Mouse (Mus musculus): ENCODE results near the gene Relt. TPM values are rescaled to one million over a fixed set of nuclear protein-coding genes. Genes with fewer than 3 reads are reported as not detected.

Gene Relt
- polyA plus RNA-seq, 1 experiment from 2014 or later: 4.4 TPM

- Histone ChIP-seq H3K9me3 (no peaks in the 10 kb centered on the region), H3K27me3 (ENCODE audit: insufficient read depth, poor library complexity, severe bottlenecking) (no peaks in the 10 kb centered on the region), H3K36me3 (peaks cover 61% of the 10 kb centered on the region), H3K4me1 (peaks cover 16% of the 10 kb centered on the region; the same call in 1 of the 2 replicates), H3K27ac (no peak overlapping the region), H3K4me3 (no peak overlapping the region)
- 75% methylated on average over 1 of the region's 1 CpGs for WGBS
- no peak for DNase-seq (ENCODE audit: low spot score)
These were observed 25.5 kb downstream of the Relt start for GRCm38 (mm10) chr7:100837701-100838100.

GRCm38 (mm10) chr7:100836657-100837056 lies 26.6 kb downstream of the Relt start:
- H3K9me3 ChIP-seq: no peaks in the 10 kb centered on the region

GRCm38 (mm10) chr7:100835711-100836110 lies 27.5 kb downstream of the Relt start:
- H3K36me3 ChIP-seq: peaks cover 58% of the 10 kb centered on the region
- WGBS: 84% methylated on average over 6 of the region's 6 CpGs
- no peak overlapping the region for H3K27ac ChIP-seq
- no peak overlapping the region for H3K4me3 ChIP-seq
- no peaks in the 10 kb centered on the region for H3K27me3 ChIP-seq (ENCODE audit: insufficient read depth, poor library complexity, severe bottlenecking)
- no peak for DNase-seq (ENCODE audit: low spot score)
- H3K4me1 ChIP-seq: peaks cover 16% of the 10 kb centered on the region; the same call in 1 of the 2 replicates
- no peaks in the 10 kb centered on the region for H3K9me3 ChIP-seq

More at GRCm38 (mm10) chr7:100836657-100837056, 26.6 kb downstream of the Relt start:
- Histone ChIP-seq H3K4me1 (peaks cover 16% of the 10 kb centered on the region; the same call in 1 of the 2 replicates), H3K4me3 (no peak overlapping the region), H3K27ac (no peak overlapping the region), H3K36me3 (peaks cover 52% of the 10 kb centered on the region), H3K27me3 (ENCODE audit: insufficient read depth, poor library complexity, severe bottlenecking) (no peaks in the 10 kb centered on the region)
- WGBS: 87% methylated on average over 10 of the region's 10 CpGs
- no peak for DNase-seq (ENCODE audit: low spot score)

DNA sequence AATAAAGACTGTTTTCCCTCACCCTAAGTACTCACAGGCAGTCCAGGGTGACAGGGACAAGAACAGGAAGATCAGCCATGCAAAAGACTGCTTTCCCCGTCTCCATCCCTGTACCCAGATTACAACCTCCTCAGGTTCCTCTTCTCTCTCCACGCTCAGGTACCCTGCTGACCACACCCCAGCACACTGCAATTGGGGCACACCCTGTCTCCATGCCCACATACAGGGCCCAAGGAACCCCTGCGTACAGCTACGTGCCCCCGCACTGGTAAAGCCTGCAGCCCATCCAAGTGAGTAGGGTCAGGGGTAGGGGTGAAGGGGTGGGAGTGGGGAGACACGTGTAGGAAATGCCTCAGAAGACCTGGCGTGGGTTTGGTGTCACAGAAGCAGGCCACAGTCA lies 28.1 kb downstream of the Relt start:
- Histone ChIP-seq H3K4me3 (no peak overlapping the region), H3K9me3 (no peaks in the 10 kb centered on the region), H3K27me3 (ENCODE audit: insufficient read depth, poor library complexity, severe bottlenecking) (no peaks in the 10 kb centered on the region), H3K36me3 (peaks cover 58% of the 10 kb centered on the region), H3K4me1 (peaks cover 16% of the 10 kb centered on the region; the same call in 1 of the 2 replicates), H3K27ac (no peak overlapping the region)
- DNase-seq (ENCODE audit: low spot score): no peak
- WGBS: 87% methylated on average over 7 of the region's 7 CpGs

DNA sequence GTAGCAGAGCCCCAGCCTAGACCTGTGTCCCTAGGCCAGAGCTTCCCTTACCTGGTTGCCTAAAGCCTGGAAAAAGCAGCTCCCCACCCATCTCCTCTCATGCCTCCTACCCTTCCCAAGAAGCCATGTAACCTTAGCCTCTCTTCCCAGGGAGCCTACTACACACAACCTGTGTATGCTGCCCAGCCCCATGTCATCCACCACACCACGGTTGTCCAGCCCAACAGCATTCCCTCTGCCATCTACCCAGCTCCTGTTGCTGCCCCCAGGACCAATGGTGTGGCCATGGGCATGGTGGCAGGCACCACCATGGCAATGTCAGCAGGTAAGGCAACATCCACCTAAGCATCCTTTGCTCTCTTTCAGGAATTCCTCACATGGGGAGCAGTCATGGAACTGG lies 29.4 kb downstream of the Relt start:
- H3K27ac ChIP-seq: no peak overlapping the region
- no peaks in the 10 kb centered on the region for H3K27me3 ChIP-seq (ENCODE audit: insufficient read depth, poor library complexity, severe bottlenecking)
- H3K9me3 ChIP-seq: no peaks in the 10 kb centered on the region
- no peak overlapping the region for H3K4me3 ChIP-seq
- 68% methylated on average over 1 of the region's 1 CpGs for whole genome bisulfite sequencing
- no peak for DNase-seq (ENCODE audit: low spot score)
- H3K4me1 ChIP-seq: 0 out of 2 replicates have a peak, but pooled peaks cover 5% of the 10 kb centered on the region
- peaks cover 59% of the 10 kb centered on the region for H3K36me3 ChIP-seq

- DNase-seq (ENCODE audit: low spot score): no peak
- H3K4me3 ChIP-seq: no peak overlapping the region
- peaks cover 30% of the 10 kb centered on the region; the same call in 1 of the 2 replicates for H3K36me3 ChIP-seq
- H3K4me1 ChIP-seq: no peaks in the 10 kb centered on the region
- H3K27me3 ChIP-seq (ENCODE audit: insufficient read depth, poor library complexity, severe bottlenecking): no peaks in the 10 kb centered on the region
- 95% methylated on average over 2 of the region's 2 CpGs for WGBS
- H3K27ac ChIP-seq: no peak overlapping the region
- no peaks in the 10 kb centered on the region for H3K9me3 ChIP-seq
These were observed 34.7 kb downstream of the Relt start for GRCm38 (mm10) chr7:100828549-100828948.

GRCm38 (mm10) chr7:100824661-100825060 lies 38.6 kb downstream of the Relt start:
- Histone ChIP-seq H3K27ac (no peak overlapping the region), H3K27me3 (ENCODE audit: insufficient read depth, poor library complexity, severe bottlenecking) (no peaks in the 10 kb centered on the region), H3K4me1 (no peaks in the 10 kb centered on the region), H3K4me3 (no peak overlapping the region), H3K9me3 (no peaks in the 10 kb centered on the region), H3K36me3 (peaks cover 17% of the 10 kb centered on the region; the same call in 1 of the 2 replicates)
- 85% methylated on average over 3 of the region's 3 CpGs for WGBS
- DNase-seq (ENCODE audit: low spot score): no peak

DNA sequence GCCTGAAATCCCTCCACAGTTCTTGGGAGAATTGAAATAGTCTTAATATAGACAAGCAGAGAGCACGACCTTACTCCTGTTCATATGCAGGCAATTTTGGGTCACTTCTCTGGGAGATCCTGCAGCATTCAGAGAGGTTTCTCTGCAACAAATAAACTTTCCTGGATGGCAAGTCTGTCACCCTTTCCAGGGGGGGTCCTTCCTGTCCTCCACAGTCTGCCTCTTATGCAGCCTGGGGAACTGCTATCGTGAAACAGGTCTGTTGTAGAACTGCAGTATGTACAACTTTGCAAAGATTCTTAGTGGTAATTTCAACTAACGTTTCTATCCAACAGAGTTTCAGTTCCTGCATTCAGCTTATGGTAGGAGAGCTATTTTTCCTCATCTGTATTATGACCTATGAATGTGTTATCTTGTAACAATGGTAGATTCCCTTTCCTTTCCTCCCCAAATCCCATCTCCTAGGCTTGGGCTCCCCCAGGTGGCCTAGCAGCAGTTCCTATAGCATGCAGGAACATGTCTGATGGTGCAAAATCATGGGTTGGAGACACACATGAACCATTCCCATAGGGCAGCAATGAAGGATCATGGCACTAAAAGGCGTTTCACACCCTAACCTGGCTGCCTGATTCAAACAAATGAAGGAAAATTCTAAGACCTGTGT lies 44.7 kb downstream of the Relt start:
- no peaks in the 10 kb centered on the region for H3K27me3 ChIP-seq (ENCODE audit: insufficient read depth, poor library complexity, severe bottlenecking)
- H3K27ac ChIP-seq: no peak overlapping the region
- no peak overlapping the region for H3K4me3 ChIP-seq
- peaks cover 22% of the 10 kb centered on the region for H3K4me1 ChIP-seq
- H3K36me3 ChIP-seq: no peaks in the 10 kb centered on the region; the same call in 1 of the 2 replicates
- no peaks in the 10 kb centered on the region for H3K9me3 ChIP-seq
- DNase-seq (ENCODE audit: low spot score): no peak
- WGBS: 84% methylated on average over 4 of the region's 4 CpGs

DNA sequence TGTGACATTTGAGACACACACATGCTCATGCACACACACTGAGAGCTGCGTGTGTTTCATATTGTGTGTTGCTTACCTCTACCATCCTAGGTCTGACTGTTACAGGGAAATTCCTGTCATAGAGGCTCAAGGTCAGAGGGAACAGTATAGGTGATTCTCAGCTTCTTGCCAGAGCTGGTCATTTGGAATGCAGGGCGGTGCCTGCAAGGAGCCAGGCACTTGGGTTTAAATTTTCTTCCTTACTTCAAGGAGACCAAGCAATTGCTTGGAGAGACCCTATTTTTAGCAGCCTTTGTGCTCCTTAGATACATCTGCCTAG lies 45.8 kb downstream of the Relt start:
- peak overlapping the region; percentile 67; the same call in 1 of the 2 replicates for H3K27ac ChIP-seq
- peaks cover 22% of the 10 kb centered on the region for H3K4me1 ChIP-seq
- no peaks in the 10 kb centered on the region; the same call in 1 of the 2 replicates for H3K36me3 ChIP-seq
- no peak overlapping the region for H3K4me3 ChIP-seq
- DNase-seq (ENCODE audit: low spot score): no peak
- no peaks in the 10 kb centered on the region for H3K27me3 ChIP-seq (ENCODE audit: insufficient read depth, poor library complexity, severe bottlenecking)
- no peaks in the 10 kb centered on the region for H3K9me3 ChIP-seq
- 64% methylated on average over 2 of the region's 2 CpGs for WGBS

DNA sequence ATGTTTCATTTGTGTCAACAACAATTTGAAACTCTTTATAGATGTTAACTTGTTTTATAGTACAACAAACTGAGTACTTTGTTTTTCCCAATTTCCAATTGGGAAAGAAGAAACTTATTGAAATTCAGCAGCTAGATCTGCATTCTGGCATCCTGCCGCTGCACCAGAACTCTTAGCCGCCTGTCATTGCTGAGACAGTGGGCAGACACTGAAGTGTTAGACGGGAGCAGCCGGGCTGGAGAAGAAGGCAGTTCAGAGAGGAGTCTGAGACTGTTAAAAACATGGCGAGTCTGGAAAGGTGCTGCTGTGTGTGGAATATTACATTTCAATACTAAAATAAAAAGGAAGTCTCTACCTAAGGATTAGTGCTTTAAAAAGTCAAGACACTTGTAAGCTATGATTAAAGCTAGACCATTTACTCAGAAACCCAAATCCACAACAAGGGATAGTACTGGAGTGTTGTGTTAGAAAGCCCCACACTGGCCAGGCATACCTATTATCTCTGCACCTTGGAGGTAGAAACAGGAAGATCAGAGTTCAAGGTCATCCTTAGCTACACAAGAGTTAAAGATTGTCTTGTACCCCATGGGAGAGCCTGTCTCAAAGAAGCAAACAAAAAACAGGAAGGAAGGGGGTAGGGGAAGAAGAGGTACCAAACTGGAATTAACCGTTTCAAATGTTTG lies 46.3 kb downstream of the Relt start:
- 45% methylated on average over 6 of the region's 6 CpGs for WGBS
- H3K4me3 ChIP-seq: no peak overlapping the region
- no peaks in the 10 kb centered on the region; the same call in 1 of the 2 replicates for H3K36me3 ChIP-seq
- no peaks in the 10 kb centered on the region for H3K27me3 ChIP-seq (ENCODE audit: insufficient read depth, poor library complexity, severe bottlenecking)
- DNase-seq (ENCODE audit: low spot score): no peak
- peaks cover 22% of the 10 kb centered on the region for H3K4me1 ChIP-seq
- H3K9me3 ChIP-seq: no peaks in the 10 kb centered on the region
- H3K27ac ChIP-seq: peak overlapping the region; percentile 67

- no peak overlapping the region for H3K4me3 ChIP-seq
- no peaks in the 10 kb centered on the region; the same call in 1 of the 2 replicates for H3K36me3 ChIP-seq
- WGBS: 48% methylated on average over 8 of the region's 8 CpGs
- H3K27me3 ChIP-seq (ENCODE audit: insufficient read depth, poor library complexity, severe bottlenecking): no peaks in the 10 kb centered on the region
- H3K4me1 ChIP-seq: peaks cover 22% of the 10 kb centered on the region
- no peak for DNase-seq (ENCODE audit: low spot score)
- H3K9me3 ChIP-seq: no peaks in the 10 kb centered on the region
- 0 out of 2 replicates have a peak overlapping the region, but pooled peaks have one; percentile 18 for H3K27ac ChIP-seq
These were observed 47.2 kb downstream of the Relt start for GRCm38 (mm10) chr7:100815900-100816570.

- no peak overlapping the region for H3K27ac ChIP-seq
- H3K9me3 ChIP-seq: no peaks in the 10 kb centered on the region
- WGBS: 85% methylated on average over 5 of the region's 5 CpGs
- H3K4me3 ChIP-seq: no peak overlapping the region
- H3K36me3 ChIP-seq: no peaks in the 10 kb centered on the region; the same call in 1 of the 2 replicates
- no peak for DNase-seq (ENCODE audit: low spot score)
- peaks cover 20% of the 10 kb centered on the region for H3K4me1 ChIP-seq
- H3K27me3 ChIP-seq (ENCODE audit: insufficient read depth, poor library complexity, severe bottlenecking): no peaks in the 10 kb centered on the region
These were observed 50.6 kb downstream of the Relt start for GRCm38 (mm10) chr7:100812641-100813040.

- H3K27ac ChIP-seq: no peak overlapping the region
- WGBS: 81% methylated on average over 5 of the region's 5 CpGs
- no peaks in the 10 kb centered on the region for H3K27me3 ChIP-seq (ENCODE audit: insufficient read depth, poor library complexity, severe bottlenecking)
- DNase-seq (ENCODE audit: low spot score): no peak
- H3K9me3 ChIP-seq: no peaks in the 10 kb centered on the region
- peaks cover 13% of the 10 kb centered on the region for H3K4me1 ChIP-seq
- H3K36me3 ChIP-seq: no peaks in the 10 kb centered on the region; the same call in 1 of the 2 replicates
- no peak overlapping the region for H3K4me3 ChIP-seq
These were observed 51.3 kb downstream of the Relt start for GRCm38 (mm10) chr7:100811912-100812311.

Measured in heart, embryonic 10.5 days (tissue).